ENCODE assay signal across 8 mouse cellular contexts in genomic region chr2:35610976-35611375, GRCm38 (mm10). TPM values are rescaled to one million over a fixed set of nuclear protein-coding genes. Genes with fewer than 3 reads are reported as not detected.
A peak's percentile ranks its signal among the peaks of the same experiment; 100 is the strongest.
DNase-seq lines count a peak whose midpoint lies in the region; ATAC-seq lines count a peak whose summit lies in the region.
"Had no signal": no experiment of that assay in that cellular context is flagged by ENCODE, and none has a peak within 500 bp of the region (broad histone marks: within the 10 kb centered on the region; RNA-seq: fewer than 3 reads in every experiment).

No protein-coding gene starts in this region.

- H3K4me2 ChIP-seq in hindbrain, embryonic 14.5 days (replicated peaks), result no peak overlapping the region
- peak overlapping the region; percentile 47; the same call in 1 of the 2 replicates for H3K4me2 ChIP-seq in embryonic facial prominence, embryonic 12.5 days (replicated peaks)
- H3K4me2 ChIP-seq: hindbrain, embryonic 15.5 days had no signal

- no peak for DNase-seq in hindbrain, embryonic 10.5 days (ENCODE audit: low spot score)
- DNase-seq in hindbrain, embryonic 14.5 days (ENCODE audit: low spot score), result no peak
- DNase-seq in right cerebral cortex, postnatal 25 days, result peak; percentile 31
- DNase-seq in right cerebral cortex, postnatal 14 days, result no peak
- no peak for DNase-seq in urinary bladder, adult 18-20 months (ENCODE audit: low spot score in 2 of 2)
- no peak for DNase-seq in left cerebral cortex, adult 18-20 months (ENCODE audit: low spot score in 2 of 2)

- no peak overlapping the region for H3K9ac ChIP-seq in hindbrain, embryonic 14.5 days
- H3K9ac ChIP-seq in embryonic facial prominence, embryonic 12.5 days, result no peak overlapping the region
- H3K9ac ChIP-seq: hindbrain, embryonic 15.5 days had no signal

- no peaks in the 10 kb centered on the region for H3K9me3 ChIP-seq in hindbrain, embryonic 10.5 days
- H3K9me3 ChIP-seq in hindbrain, embryonic 14.5 days (ENCODE audit: control insufficient read depth, low read length), result no peaks in the 10 kb centered on the region
- H3K9me3 ChIP-seq in embryonic facial prominence, embryonic 12.5 days, result no peaks in the 10 kb centered on the region
- H3K9me3 ChIP-seq: hindbrain, embryonic 15.5 days had no signal

- peak overlapping the region; percentile 78 for H3K27ac ChIP-seq in hindbrain, embryonic 10.5 days
- no peak overlapping the region for H3K27ac ChIP-seq in hindbrain, embryonic 14.5 days
- H3K27ac ChIP-seq in embryonic facial prominence, embryonic 12.5 days, result peak overlapping the region; percentile 33
- H3K27ac ChIP-seq: hindbrain, embryonic 15.5 days had no signal

- WGBS in hindbrain, embryonic 10.5 days, result 78% methylated on average over 7 of the region's 7 CpGs
- WGBS in hindbrain, embryonic 14.5 days, result 53% methylated on average over 7 of the region's 7 CpGs
- WGBS in embryonic facial prominence, embryonic 12.5 days, result 75% methylated on average over 7 of the region's 7 CpGs

- peaks cover 11% of the 10 kb centered on the region; the same call in 1 of the 2 replicates for H3K27me3 ChIP-seq in hindbrain, embryonic 10.5 days (ENCODE audit: insufficient read depth, poor library complexity, severe bottlenecking)
- H3K27me3 ChIP-seq in hindbrain, embryonic 14.5 days (ENCODE audit: control insufficient read depth, insufficient read depth, low read length), result no peaks in the 10 kb centered on the region
- H3K27me3 ChIP-seq in embryonic facial prominence, embryonic 12.5 days, result no peaks in the 10 kb centered on the region
- H3K27me3 ChIP-seq: hindbrain, embryonic 15.5 days had no signal

- peaks cover 98% of the 10 kb centered on the region for H3K4me1 ChIP-seq in hindbrain, embryonic 10.5 days (replicated peaks)
- H3K4me1 ChIP-seq in hindbrain, embryonic 14.5 days (replicated peaks; ENCODE audit: control insufficient read depth, insufficient read depth, low read length), result peaks cover 31% of the 10 kb centered on the region
- peaks cover 74% of the 10 kb centered on the region for H3K4me1 ChIP-seq in embryonic facial prominence, embryonic 12.5 days

- H3K4me3 ChIP-seq in hindbrain, embryonic 10.5 days, result no peak overlapping the region
- H3K4me3 ChIP-seq in hindbrain, embryonic 14.5 days (replicated peaks; ENCODE audit: low read length), result no peak overlapping the region
- no peak overlapping the region for H3K4me3 ChIP-seq in embryonic facial prominence, embryonic 12.5 days
- H3K4me3 ChIP-seq: hindbrain, embryonic 15.5 days had no signal

- H3K36me3 ChIP-seq in hindbrain, embryonic 10.5 days, result no peaks in the 10 kb centered on the region
- H3K36me3 ChIP-seq in hindbrain, embryonic 14.5 days (replicated peaks; ENCODE audit: control insufficient read depth, insufficient read depth), result no peaks in the 10 kb centered on the region
- H3K36me3 ChIP-seq in embryonic facial prominence, embryonic 12.5 days, result no peaks in the 10 kb centered on the region
- H3K36me3 ChIP-seq: hindbrain, embryonic 15.5 days had no signal

- no peak for ATAC-seq in hindbrain, embryonic 14.5 days (ENCODE audit: low FRiP score)
- no peak for ATAC-seq in embryonic facial prominence, embryonic 12.5 days (ENCODE audit: insufficient number of reproducible peaks, insufficient read depth, low FRiP score, low TSS enrichment)

RNA-seq across cellular contexts. Expression of gene Dab2ip, which starts 52.9 kb away (rescaled TPM):
- polyA plus RNA-seq in hindbrain, embryonic 10.5 days (2016; fragmentation: Nextera tagmentation; extraction: Ambion mirVana), result 26.9 and 28.8 TPM in 2 replicates
- polyA plus RNA-seq in hindbrain, embryonic 14.5 days (2014; fragmentation: Nextera tagmentation; extraction: Ambion mirVana), result 48.4 and 52.2 TPM in 2 replicates
- 61.0 and 73.7 TPM in 2 replicates for polyA plus RNA-seq in embryonic facial prominence, embryonic 12.5 days (2016; fragmentation: Nextera tagmentation; extraction: Ambion mirVana)
- 100 to 1,000 TPM; 133 to 135 TPM for total RNA-seq in left cerebral cortex, adult 18-20 months (2021)
